Mouse (Mus musculus) heart, postnatal 4 days (tissue): ENCODE results near the gene Ccr1. TPM values are rescaled to one million over a fixed set of nuclear protein-coding genes. Genes with fewer than 3 reads are reported as not detected.

Experiments
- DNase-seq: peaks from one replicate; pipeline ENCODE4 v3.0.0; 2021
- total RNA-seq, 2 experiments: library from RNA; stranded (reverse); gene quantifications; 2 replicates each; pipeline ENCODE4 v1.2.3; 2021

Ccr1 gene
- total RNA-seq, 2 experiments from 2014 or later, result 0.77 to 0.79 TPM

- DNase-seq, result peak; percentile 80
These were observed 42.5 kb downstream of the Ccr1 start for GRCm38 (mm10) chr9:123926041-123926440.

GRCm38 (mm10) chr9:123925101-123925946, 43.2 kb downstream of the Ccr1 start:
- peak; percentile 95 for DNase-seq

GRCm38 (mm10) chr9:123924589-123925066, 43.9 kb downstream of the Ccr1 start:
- DNase-seq, result peak; percentile 95

GRCm38 (mm10) chr9:123924035-123924434, 44.5 kb downstream of the Ccr1 start:
- peak; percentile 88 for DNase-seq

- DNase-seq, result peak; percentile 49
These were observed 45.1 kb downstream of the Ccr1 start for GRCm38 (mm10) chr9:123923146-123923991.

Other genes starting within 250 kb of the Ccr1 start
- not detected for gene Cxcr6, start 162.2 kb downstream of the Ccr1 start, total RNA-seq
- 100 to 1,000 TPM; 156 to 161 TPM for gene Fyco1, start 116.8 kb downstream of the Ccr1 start, total RNA-seq
- gene Xcr1, start 106.7 kb downstream of the Ccr1 start, total RNA-seq, result not detected
- gene Ccr1l1, start 9.7 kb upstream of the Ccr1 start, total RNA-seq, result not detected
- not detected for gene Ccr3, start 53.3 kb upstream of the Ccr1 start, total RNA-seq
- under 1 TPM; 0.70 to 0.74 TPM for gene Ccr2, start 133.3 kb upstream of the Ccr1 start, total RNA-seq
- 1 to 10 TPM; 1.0 to 1.3 TPM for gene Ccr5, start 152.9 kb upstream of the Ccr1 start, total RNA-seq